Mouse (Mus musculus) C2C12 (cell line): ENCODE results near the gene Ppp1r9b. TPM values are rescaled to one million over a fixed set of nuclear protein-coding genes. Genes with fewer than 3 reads are reported as not detected.

ENCODE experiments used
- H3K27me3 ChIP-seq: one replicate; pipeline ENCODE4 v1.6.1; 2011; ENCODE audit not compliant: control insufficient read depth, insufficient read depth, insufficient read length
- H3K36me3 ChIP-seq: one replicate; pipeline ENCODE4 v1.6.1; 2011; ENCODE audit not compliant: control insufficient read depth, insufficient read depth
- H3K4me3 ChIP-seq: one replicate; pipeline ENCODE4 v1.5.1; 2011; ENCODE audit warnings: mild to moderate bottlenecking, control low read depth; ENCODE audit not compliant: poor library complexity, insufficient read depth, severe bottlenecking
- H3K79me2 ChIP-seq: one replicate; pipeline ENCODE4 v1.6.1; 2011; ENCODE audit not compliant: control insufficient read depth, insufficient read depth
- H3K79me3 ChIP-seq: one replicate; pipeline ENCODE4 v1.6.1; 2011; ENCODE audit warnings: low read depth, control low read depth
- H3ac ChIP-seq: one replicate; pipeline ENCODE3; 2011; ENCODE audit warnings: low read depth; ENCODE audit not compliant: control insufficient read depth, insufficient read length
- CEBPB ChIP-seq: IDR thresholded peaks from one replicate; pipeline ENCODE4 v1.6.1; 2011; ENCODE audit warnings: low read depth, mild to moderate bottlenecking, control low read depth, moderate library complexity
- CTCF ChIP-seq: IDR thresholded peaks from one replicate; pipeline ENCODE4 v1.5.1; 2011; ENCODE audit not compliant: control insufficient read depth, insufficient read depth, insufficient read length
- FOSL1 ChIP-seq: IDR thresholded peaks from one replicate; pipeline ENCODE4 v1.8.0; 2011; ENCODE audit warnings: mild to moderate bottlenecking, low read length; ENCODE audit not compliant: poor library complexity, insufficient read depth, severe bottlenecking
- MAX ChIP-seq: IDR thresholded peaks from one replicate; pipeline ENCODE4 v1.6.1; 2011; ENCODE audit warnings: mild to moderate bottlenecking, control low read depth
- MYOD1 ChIP-seq: IDR thresholded peaks from one replicate; pipeline ENCODE4 v1.6.1; 2011; ENCODE audit warnings: low read depth; ENCODE audit not compliant: control insufficient read depth, insufficient read length
- MYOG ChIP-seq: IDR thresholded peaks from one replicate; pipeline ENCODE4 v1.6.1; 2011; ENCODE audit not compliant: control insufficient read depth, insufficient read length; ENCODE audit errors: extremely low read depth
- USF1 ChIP-seq: IDR thresholded peaks from one replicate; pipeline ENCODE4 v1.6.1; 2011; ENCODE audit warnings: low read depth, mild to moderate bottlenecking, control low read depth, moderate library complexity
- polyA plus RNA-seq: library from polyadenylated mRNA; unstranded; fragments of >200 nt; fragmentation: generic; extraction: Trizol; gene quantifications from one replicate; pipeline ENCODE4 v1.2.1, GENCODE M21; 2012; ENCODE audit warnings: missing spikeins

The Ppp1r9b gene
- polyA plus RNA-seq, 1 experiment, result 31.8 TPM

DNA sequence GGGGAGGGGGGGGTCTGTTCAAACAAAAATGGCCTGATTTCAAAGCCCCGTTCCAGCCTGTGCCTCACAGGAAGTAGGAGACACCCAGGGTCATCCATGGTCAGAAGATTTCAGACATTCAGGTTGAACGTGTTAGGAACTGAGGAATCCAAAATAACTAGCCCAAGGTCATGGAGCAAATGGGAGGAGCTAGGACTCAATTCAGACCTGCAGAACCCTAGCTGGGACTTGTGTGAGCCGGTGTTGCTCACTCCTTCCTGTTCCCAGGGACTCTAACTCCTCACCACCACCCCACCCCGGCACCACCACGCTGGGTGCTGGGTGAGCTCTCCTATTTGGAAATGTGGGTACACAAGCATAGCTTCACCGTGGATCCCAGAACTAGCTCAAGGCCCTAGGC, 3.5 kb upstream of the Ppp1r9b start:
- Histone ChIP-seq H3K79me2 (peaks cover 16% of the 10 kb centered on the region), H3K4me3 (no peak overlapping the region), H3ac (no peak overlapping the region), H3K79me3 (peaks cover 5% of the 10 kb centered on the region), H3K36me3 (no peaks in the 10 kb centered on the region), H3K27me3 (no peaks in the 10 kb centered on the region)
- no peak for TF ChIP-seq MAX
- no peak for TF ChIP-seq MYOD1
- no peak for TF ChIP-seq CEBPB
- TF ChIP-seq USF1, result no peak
- no peak for TF ChIP-seq FOSL1
- no peak for TF ChIP-seq MYOG
- TF ChIP-seq CTCF, result no peak

DNA sequence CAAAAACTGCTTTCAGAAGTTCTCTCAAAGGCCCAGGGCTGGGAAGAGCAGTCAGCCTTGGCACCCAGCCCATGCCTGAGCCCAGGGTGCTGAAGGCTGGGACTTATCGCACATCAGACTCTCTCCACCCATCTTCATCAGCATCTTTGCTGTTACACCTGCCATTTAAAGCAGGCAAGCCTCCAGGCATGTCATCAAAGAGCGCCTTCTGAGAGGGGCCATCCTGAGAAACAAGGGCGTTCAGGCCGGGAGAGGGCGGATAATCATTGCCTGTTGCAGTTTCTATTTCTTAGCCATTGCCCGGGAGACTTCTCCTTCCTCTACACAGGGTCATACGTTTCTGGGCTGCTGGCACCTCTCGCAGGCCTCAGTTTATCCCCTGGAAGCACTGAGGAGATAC, 3.0 kb upstream of the Ppp1r9b start:
- peaks cover 21% of the 10 kb centered on the region for H3K79me2 ChIP-seq
- TF ChIP-seq MYOG, result no peak
- H3K27me3 ChIP-seq, result no peaks in the 10 kb centered on the region
- H3K4me3 ChIP-seq, result no peak overlapping the region
- no peak overlapping the region for H3ac ChIP-seq
- peaks cover 9% of the 10 kb centered on the region for H3K79me3 ChIP-seq
- H3K36me3 ChIP-seq, result no peaks in the 10 kb centered on the region

DNA sequence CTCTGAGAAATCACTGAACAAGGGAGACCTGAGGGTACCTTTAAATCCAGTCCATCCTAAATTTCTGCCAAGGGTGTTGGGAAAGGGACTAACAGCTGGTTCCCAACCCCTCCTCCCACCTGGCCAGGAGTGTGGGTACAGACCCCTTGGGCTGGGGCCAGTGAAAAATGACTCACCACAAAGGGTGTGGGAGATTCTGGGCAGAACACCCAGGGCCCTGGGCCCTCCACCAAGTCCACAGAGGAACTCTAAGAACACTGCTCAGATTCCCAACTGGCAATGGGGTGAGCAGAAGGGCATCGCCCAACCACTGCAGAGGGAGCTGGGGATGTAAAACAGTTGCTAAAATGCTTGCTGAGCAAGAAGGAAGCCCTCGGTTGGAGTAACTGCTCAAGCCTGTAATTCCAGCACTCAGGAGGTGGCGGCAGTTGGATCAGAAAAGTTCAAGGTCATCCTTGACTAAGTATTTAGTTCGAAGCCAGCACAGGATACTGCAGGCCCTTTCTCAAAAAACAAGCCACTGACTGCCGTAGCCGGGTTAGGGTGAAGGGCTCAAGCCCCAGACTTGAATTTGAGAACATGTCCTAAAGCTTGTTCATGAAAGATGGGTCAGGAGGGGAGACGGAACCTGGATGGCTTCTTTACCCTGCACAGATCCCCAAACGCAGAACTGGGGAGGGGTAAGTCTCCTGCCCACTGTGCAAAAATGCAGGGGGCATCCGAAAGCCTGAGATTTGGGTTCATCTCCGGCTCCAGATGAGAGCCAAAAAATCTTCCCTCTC, 1.9 kb upstream of the Ppp1r9b start:
- TF ChIP-seq FOSL1 (no peak), MYOG (no peak), CEBPB (no peak), CTCF (no peak), USF1 (no peak), MAX (no peak), MYOD1 (no peak)
- H3K79me3 ChIP-seq, result peaks cover 20% of the 10 kb centered on the region
- no peaks in the 10 kb centered on the region for H3K27me3 ChIP-seq

DNA sequence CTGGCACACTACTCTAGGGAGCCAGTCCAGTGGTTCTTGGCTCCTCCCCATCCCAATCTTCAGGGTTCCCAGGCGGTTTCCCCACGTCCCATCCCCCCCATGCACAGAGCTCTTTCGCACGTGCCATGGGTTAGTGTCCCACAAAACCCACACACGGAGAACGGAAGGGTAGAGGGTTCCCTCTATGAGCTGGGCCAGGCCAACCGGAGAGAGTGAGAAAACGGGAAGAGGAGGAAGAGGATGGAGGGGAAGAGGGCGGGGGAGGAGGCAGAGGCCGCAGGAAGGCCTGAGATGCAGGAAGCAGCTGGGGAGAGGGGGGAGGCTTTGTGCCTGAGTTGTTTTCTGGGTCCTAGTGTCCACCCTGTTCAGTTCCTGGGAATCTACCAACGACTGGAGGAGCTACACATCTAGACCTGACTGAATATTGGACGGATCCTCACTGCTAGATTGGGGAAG, 1.2 kb upstream of the Ppp1r9b start:
- Histone ChIP-seq H3K79me3 (peaks cover 26% of the 10 kb centered on the region), H3K27me3 (no peaks in the 10 kb centered on the region), H3K4me3 (peak overlapping the region; percentile 34), H3K36me3 (peaks cover 6% of the 10 kb centered on the region), H3K79me2 (peaks cover 38% of the 10 kb centered on the region), H3ac (peak overlapping the region; percentile 69)
- TF ChIP-seq MYOD1, result peak; percentile 71
- TF ChIP-seq MAX, result peak; percentile 15
- TF ChIP-seq CTCF, result no peak
- no peak for TF ChIP-seq FOSL1
- no peak for TF ChIP-seq USF1
- no peak for TF ChIP-seq MYOG
- TF ChIP-seq CEBPB, result no peak

More for the DNA sequence above, 1.9 kb upstream of the Ppp1r9b start:
- no peaks in the 10 kb centered on the region for H3K36me3 ChIP-seq
- H3K4me3 ChIP-seq, result peak overlapping the region; percentile 34
- peaks cover 32% of the 10 kb centered on the region for H3K79me2 ChIP-seq
- peak overlapping the region; percentile 69 for H3ac ChIP-seq

DNA sequence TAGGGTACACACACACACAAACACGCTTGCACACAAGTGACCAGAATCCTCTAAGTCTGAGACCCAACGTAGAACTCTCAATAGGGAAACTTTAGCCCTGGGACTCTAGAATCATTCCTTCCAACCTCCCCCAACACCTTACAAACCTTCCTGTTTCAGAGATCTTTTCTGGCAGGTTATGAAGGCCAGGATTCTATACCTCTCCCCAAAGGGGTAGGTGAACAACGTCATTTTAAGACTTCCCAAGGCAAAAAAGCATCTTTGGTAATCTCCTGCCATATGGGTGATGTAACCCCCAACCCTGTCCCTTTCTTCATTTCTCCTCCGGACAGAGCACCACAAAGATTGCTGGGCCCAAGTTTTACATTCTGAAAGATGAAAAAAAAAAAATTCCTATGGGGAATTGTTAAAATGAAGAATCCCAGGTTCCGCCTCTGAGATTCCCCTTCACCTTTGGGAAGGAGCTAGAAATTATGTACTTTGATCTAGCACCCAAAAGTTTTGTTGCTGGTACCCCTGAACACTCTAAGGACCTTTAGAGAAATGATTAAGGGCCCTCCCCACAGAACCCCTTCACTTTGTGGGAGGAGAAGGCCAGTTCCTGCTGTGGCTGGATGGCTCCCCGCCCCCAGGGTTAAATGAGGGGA, 610 bp upstream of the Ppp1r9b start:
- peaks cover 32% of the 10 kb centered on the region for H3K79me3 ChIP-seq
- TF ChIP-seq MYOG (no peak), MAX (no peak)
- peaks cover 12% of the 10 kb centered on the region for H3K36me3 ChIP-seq
- H3K79me2 ChIP-seq, result peaks cover 44% of the 10 kb centered on the region
- H3ac ChIP-seq, result peak overlapping the region; percentile 16
- H3K4me3 ChIP-seq, result peak overlapping the region; percentile 79
- no peaks in the 10 kb centered on the region for H3K27me3 ChIP-seq

DNA sequence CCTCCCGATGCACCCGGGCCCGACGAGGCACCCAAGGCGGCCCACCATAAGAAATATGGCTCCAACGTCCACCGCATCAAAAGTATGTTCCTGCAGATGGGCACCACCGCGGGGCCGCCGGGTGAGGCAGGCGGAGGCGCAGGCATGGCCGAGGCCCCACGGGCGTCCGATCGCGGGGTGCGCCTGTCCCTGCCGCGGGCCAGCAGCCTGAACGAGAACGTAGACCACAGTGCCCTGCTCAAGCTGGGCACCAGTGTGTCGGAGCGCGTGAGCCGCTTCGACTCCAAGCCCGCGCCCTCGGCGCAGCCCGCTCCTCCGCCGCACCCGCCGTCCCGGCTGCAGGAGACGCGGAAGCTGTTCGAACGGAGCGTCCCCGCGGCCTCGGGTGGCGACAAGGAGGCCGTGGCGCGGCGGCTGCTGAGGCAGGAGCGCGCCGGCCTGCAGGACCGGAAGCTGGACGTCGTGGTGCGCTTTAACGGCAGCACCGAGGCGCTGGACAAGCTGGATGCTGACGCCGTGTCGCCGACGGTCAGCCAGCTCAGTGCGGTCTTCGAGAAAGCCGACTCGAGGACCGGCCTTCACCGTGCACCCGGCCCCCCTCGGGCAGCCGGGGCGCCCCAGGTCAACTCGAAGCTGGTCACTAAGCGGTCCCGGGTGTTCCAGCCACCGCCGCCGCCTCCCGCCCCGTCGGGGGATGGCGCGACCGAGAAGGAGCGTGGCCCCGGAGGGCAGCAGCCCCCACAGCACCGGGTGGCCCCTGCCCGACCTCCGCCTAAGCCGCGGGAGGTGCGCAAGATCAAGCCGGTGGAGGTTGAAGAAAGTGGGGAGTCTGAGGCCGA, 1.0 kb downstream of the Ppp1r9b start:
- Histone ChIP-seq H3K27me3 (no peaks in the 10 kb centered on the region), H3ac (peak overlapping the region; percentile 66), H3K4me3 (peak overlapping the region; percentile 79), H3K79me3 (peaks cover 41% of the 10 kb centered on the region), H3K79me2 (peaks cover 61% of the 10 kb centered on the region), H3K36me3 (peaks cover 27% of the 10 kb centered on the region)
- TF ChIP-seq MYOG (no peak), FOSL1 (no peak), USF1 (no peak), MYOD1 (no peak), CTCF (no peak), CEBPB (no peak), MAX (peak; percentile 10)
